Mouse (Mus musculus) heart, adult 2 months (tissue): Measurements from ENCODE around the gene P2rx5. TPM values are rescaled to one million over a fixed set of nuclear protein-coding genes. Genes with fewer than 3 reads are reported as not detected.

Experiments
- DNase-seq, 2 experiments: peaks; one replicate each; pipeline ENCODE4 v3.0.0; 2021
- H3K27ac ChIP-seq: fragments of 200-600 bp; 2 replicates; pipeline ENCODE4 v1.8.1; 2022
- H3K27me3 ChIP-seq: fragments of 200-500 bp; 2 replicates; pipeline ENCODE4 v1.6.1; 2012; ENCODE audit warnings: mild to moderate bottlenecking, low read length, inconsistent platforms, mixed read lengths; ENCODE audit not compliant: control insufficient read depth, insufficient read depth
- H3K36me3 ChIP-seq: fragments of 200-500 bp; 2 replicates; pipeline ENCODE4 v1.6.1; 2012; ENCODE audit warnings: low read length, inconsistent platforms; ENCODE audit not compliant: control insufficient read depth, insufficient read depth
- H3K4me1 ChIP-seq: fragments of 200-500 bp; 2 replicates; pipeline ENCODE4 v1.6.1; 2011; ENCODE audit warnings: low read length; ENCODE audit not compliant: control insufficient read depth, insufficient read depth
- H3K4me3 ChIP-seq: fragments of 200-600 bp; 2 replicates; pipeline ENCODE4 v1.8.1; 2022
- H3K79me2 ChIP-seq: fragments of 200-500 bp; replicated peaks from 2 replicates; pipeline ENCODE4 v1.6.1; 2012; ENCODE audit warnings: mild to moderate bottlenecking, inconsistent platforms, low read length, moderate library complexity, mixed read lengths; ENCODE audit not compliant: control insufficient read depth, insufficient read depth
- H3K9ac ChIP-seq: fragments of 200-500 bp; 2 replicates; pipeline ENCODE4 v1.6.1; 2012; ENCODE audit warnings: low read depth, mild to moderate bottlenecking, control low read depth, inconsistent platforms, low read length, mixed read lengths
- CTCF ChIP-seq: fragments of 200-600 bp; IDR thresholded peaks from 2 replicates; pipeline ENCODE4 v1.8.1; 2022; ENCODE audit warnings: antibody characterized with exemption, mild to moderate bottlenecking, moderate library complexity
- EP300 ChIP-seq: fragments of 200-500 bp; IDR thresholded peaks from 2 replicates; pipeline ENCODE4 v1.6.1; 2011; ENCODE audit warnings: low read depth, low read length, control low read depth; ENCODE audit not compliant: insufficient read depth
- POLR2A ChIP-seq: fragments of 200-500 bp; IDR thresholded peaks from 2 replicates; pipeline ENCODE4 v1.6.1; 2011; ENCODE audit warnings: mild to moderate bottlenecking, low read depth, low read length, control low read depth; ENCODE audit not compliant: insufficient read depth
- WGBS: fragments of 180-500 bp; shearing (Covaris S2); methylation state at CpG from one replicate; pipeline ENCODE4 v1.1.7; 2018; 5-methylcytosine and 5-hydroxymethylcytosine counted together
- intact Hi-C: fragments of 180-260 bp; cut with DNase I; formaldehyde crosslinking; loops from one replicate; pipeline ENCODE4 v1.15.1; 2025
- polyA plus RNA-seq: library from polyadenylated mRNA; depleted of rRNA; stranded (reverse); fragments of >200 nt; gene quantifications from 2 replicates; pipeline ENCODE4 v1.2.3, GENCODE M21; 2012
- total RNA-seq, 2 experiments: library from RNA; stranded (reverse); gene quantifications; 2 replicates each; pipeline ENCODE4 v1.2.3; 2021

Gene P2rx5
- total and polyA plus RNA-seq, 3 experiments: 11.3 to 14.6 (median 13.1) TPM

GRCm38 (mm10) chr11:73146975-73147365 lies 13.3 kb upstream of the P2rx5 start:
- no peak for DNase-seq
- H3K36me3 ChIP-seq: no peaks in the 10 kb centered on the region

GRCm38 (mm10) chr11:73148209-73148608 lies 12.0 kb upstream of the P2rx5 start:
- Histone ChIP-seq H3K27ac (no peak overlapping the region), H3K79me2 (no peaks in the 10 kb centered on the region), H3K36me3 (no peaks in the 10 kb centered on the region), H3K4me3 (no peak overlapping the region), H3K27me3 (no peaks in the 10 kb centered on the region), H3K9ac (no peak overlapping the region), H3K4me1 (no peaks in the 10 kb centered on the region)
- no peak for TF ChIP-seq POLR2A
- no peak for TF ChIP-seq EP300
- TF ChIP-seq CTCF: no peak
- DNase-seq: no peak
- WGBS: 82% methylated on average over 9 of the region's 9 CpGs
- intact Hi-C loops: no loop called here

More at GRCm38 (mm10) chr11:73146975-73147365, 13.3 kb upstream of the P2rx5 start:
- H3K4me3 ChIP-seq: no peak overlapping the region
- no peak overlapping the region for H3K9ac ChIP-seq
- H3K27me3 ChIP-seq: no peaks in the 10 kb centered on the region
- intact Hi-C loops: no loop called here
- no peaks in the 10 kb centered on the region for H3K4me1 ChIP-seq
- TF ChIP-seq EP300: no peak
- no peak for TF ChIP-seq POLR2A
- no peak for TF ChIP-seq CTCF
- H3K79me2 ChIP-seq: no peaks in the 10 kb centered on the region
- no peak overlapping the region for H3K27ac ChIP-seq
- 55% methylated on average over 7 of the region's 7 CpGs for WGBS

GRCm38 (mm10) chr11:73155071-73155470 lies 5.2 kb upstream of the P2rx5 start:
- no peak overlapping the region for H3K9ac ChIP-seq
- no peaks in the 10 kb centered on the region for H3K79me2 ChIP-seq
- H3K4me1 ChIP-seq: no peaks in the 10 kb centered on the region
- no peaks in the 10 kb centered on the region for H3K36me3 ChIP-seq
- no peaks in the 10 kb centered on the region for H3K27me3 ChIP-seq
- intact Hi-C loops: no loop called here
- no peak for TF ChIP-seq CTCF
- no peak for TF ChIP-seq EP300
- TF ChIP-seq POLR2A: no peak
- no peak overlapping the region for H3K27ac ChIP-seq
- DNase-seq: no peak
- H3K4me3 ChIP-seq: no peak overlapping the region
- WGBS: 63% methylated on average over 6 of the region's 6 CpGs

GRCm38 (mm10) chr11:73160811-73161200 lies 585 bp downstream of the P2rx5 start:
- TF ChIP-seq CTCF (peak; percentile 54), EP300 (0 out of 2 replicates have a peak, but pooled peaks have one; percentile 51), POLR2A (peak; percentile 56)
- Histone ChIP-seq H3K36me3 (no peaks in the 10 kb centered on the region), H3K4me3 (peak overlapping the region; percentile 55), H3K79me2 (no peaks in the 10 kb centered on the region), H3K27me3 (no peaks in the 10 kb centered on the region), H3K4me1 (no peaks in the 10 kb centered on the region), H3K9ac (peak overlapping the region; percentile 85), H3K27ac (peak overlapping the region; percentile 92)
- intact Hi-C loops: no loop called here
- DNase-seq: peak; percentile 61 to 81
- WGBS: 22% methylated on average over 6 of the region's 6 CpGs

GRCm38 (mm10) chr11:73161616-73162015 lies 1.4 kb downstream of the P2rx5 start:
- Histone ChIP-seq H3K79me2 (no peaks in the 10 kb centered on the region), H3K9ac (no peak overlapping the region), H3K4me1 (no peaks in the 10 kb centered on the region), H3K27ac (peak overlapping the region; percentile 92), H3K36me3 (no peaks in the 10 kb centered on the region), H3K4me3 (no peak overlapping the region), H3K27me3 (no peaks in the 10 kb centered on the region)
- DNase-seq: no peak
- intact Hi-C loops: no loop called here
- WGBS: 71% methylated on average over 4 of the region's 4 CpGs
- TF ChIP-seq CTCF (no peak), POLR2A (no peak)

GRCm38 (mm10) chr11:73162284-73162683 lies 2.1 kb downstream of the P2rx5 start:
- TF ChIP-seq CTCF (no peak), POLR2A (no peak), EP300 (no peak)
- Histone ChIP-seq H3K4me1 (no peaks in the 10 kb centered on the region), H3K9ac (no peak overlapping the region), H3K79me2 (no peaks in the 10 kb centered on the region), H3K27me3 (no peaks in the 10 kb centered on the region), H3K27ac (no peak overlapping the region), H3K4me3 (no peak overlapping the region), H3K36me3 (no peaks in the 10 kb centered on the region)
- intact Hi-C loops: no loop called here
- WGBS: 79% methylated on average over 5 of the region's 5 CpGs
- no peak for DNase-seq
